Mouse (Mus musculus) lung, postnatal 36 days (tissue): ENCODE measurements around the gene Pet117.

Source experiments
- DNase-seq: peaks from one replicate; pipeline ENCODE4 v3.0.0; 2022; ENCODE audit warnings: mixed read lengths

Pet117 gene

DNA sequence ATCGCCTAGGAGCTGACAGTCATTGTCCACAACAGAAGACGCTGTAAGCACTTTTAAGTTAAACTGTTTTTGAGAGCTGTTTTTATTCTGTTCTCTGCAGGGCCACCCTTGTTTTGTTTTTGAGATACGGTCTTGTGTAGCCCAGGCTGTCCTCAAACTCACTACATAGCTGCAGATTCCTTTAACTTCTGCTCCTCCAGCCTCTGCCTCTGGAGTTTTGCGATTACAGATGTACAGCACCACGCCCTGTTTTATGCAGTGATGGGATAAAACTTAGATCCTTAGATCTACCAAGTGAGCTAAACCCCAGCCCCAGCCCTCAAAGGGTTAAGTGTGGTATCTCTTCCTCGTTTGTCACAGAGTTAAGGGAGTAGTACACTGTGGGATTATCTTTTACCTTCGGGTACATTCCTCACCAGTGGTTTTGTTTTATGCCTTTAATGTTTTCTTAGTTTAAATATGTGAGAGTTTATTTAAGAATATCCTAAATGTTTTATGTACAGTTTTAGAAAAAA is 13.9 kb downstream of the Pet117 start:
- no peak for DNase-seq

DNA sequence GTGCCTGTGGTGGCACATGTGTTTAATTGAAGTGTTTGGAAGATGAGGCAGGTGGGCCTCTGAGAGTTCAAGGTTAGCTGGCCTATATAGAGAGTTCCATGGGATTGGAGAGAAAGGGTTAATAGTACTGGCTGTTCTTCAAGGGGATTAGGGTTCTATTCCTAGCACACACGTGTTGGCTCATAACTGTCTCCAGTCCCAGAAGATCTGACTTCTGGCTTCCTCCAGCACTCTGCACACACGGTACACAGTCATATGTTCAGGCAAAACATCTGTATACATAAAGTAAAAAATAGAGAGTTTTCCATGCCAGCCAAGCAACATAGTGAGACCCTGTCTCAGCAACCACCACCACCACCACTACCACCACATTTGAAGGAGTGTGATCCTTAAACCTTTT is 17.5 kb downstream of the Pet117 start:
- no peak for DNase-seq

- DNase-seq = no peak
Observed at GRCm38 (mm10) chr2:144388416-144388815, 19.6 kb downstream of the Pet117 start.

GRCm38 (mm10) chr2:144399531-144399930 is 30.7 kb downstream of the Pet117 start:
- DNase-seq = no peak

- DNase-seq = no peak
Observed at GRCm38 (mm10) chr2:144400659-144401058, 31.9 kb downstream of the Pet117 start.

DNA sequence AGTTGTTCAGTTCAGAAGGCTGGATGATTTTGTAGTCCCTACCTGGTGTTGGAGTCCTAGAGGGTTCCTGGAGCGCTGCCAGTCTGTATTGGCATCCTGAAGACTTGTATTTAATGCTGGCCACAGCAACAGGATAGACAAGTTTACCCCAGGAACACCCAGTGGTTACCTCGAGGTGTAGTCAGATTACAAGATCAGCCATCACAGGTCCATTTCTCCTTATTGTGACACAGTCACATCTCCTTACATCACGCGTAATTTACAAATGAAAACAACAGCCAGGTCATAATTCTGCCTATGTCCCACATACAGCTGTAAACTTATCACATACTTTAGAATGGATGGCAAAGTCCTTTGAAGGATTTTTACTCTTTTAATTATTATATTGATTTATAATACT is 40.2 kb downstream of the Pet117 start:
- DNase-seq = no peak

DNA sequence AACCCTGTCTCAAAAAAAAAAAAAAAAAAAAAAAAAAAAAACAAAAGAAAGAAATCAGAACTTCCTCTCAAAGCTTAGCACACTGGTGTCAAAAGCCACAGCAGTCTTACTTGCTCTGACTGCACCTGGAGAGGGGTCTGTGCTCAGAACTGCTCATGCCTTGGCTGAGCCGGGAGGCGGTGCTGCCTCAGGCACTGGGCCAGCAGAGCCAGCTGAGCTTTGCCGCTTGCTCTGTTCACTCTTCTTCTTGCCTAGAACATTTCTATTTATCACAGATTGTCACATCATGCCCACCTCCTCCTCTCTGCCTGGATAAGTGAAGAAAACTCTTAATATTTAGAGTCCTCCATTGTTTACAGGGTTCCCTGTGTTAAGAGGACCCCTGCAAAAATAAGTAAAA is 41.8 kb downstream of the Pet117 start:
- DNase-seq = no peak

DNA sequence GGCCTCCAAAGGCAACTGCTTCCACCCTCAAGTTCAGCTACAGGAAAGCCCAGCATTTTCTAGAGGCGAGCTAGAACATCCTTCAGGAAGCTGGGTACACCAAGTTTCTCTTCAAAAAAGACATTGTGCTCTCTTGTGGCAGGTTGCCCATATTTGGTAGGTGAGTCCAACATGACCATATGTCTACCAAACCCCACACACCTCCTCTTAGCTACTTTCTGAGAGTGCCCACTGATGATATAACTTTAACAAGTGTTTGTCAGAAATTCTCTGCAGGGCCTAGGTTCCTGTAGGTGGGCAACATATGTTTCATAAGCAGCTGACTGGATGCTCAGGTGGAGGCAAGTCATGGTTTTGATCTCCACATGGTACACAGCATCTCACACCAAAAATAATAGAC is 45.9 kb downstream of the Pet117 start:
- no peak for DNase-seq

DNA sequence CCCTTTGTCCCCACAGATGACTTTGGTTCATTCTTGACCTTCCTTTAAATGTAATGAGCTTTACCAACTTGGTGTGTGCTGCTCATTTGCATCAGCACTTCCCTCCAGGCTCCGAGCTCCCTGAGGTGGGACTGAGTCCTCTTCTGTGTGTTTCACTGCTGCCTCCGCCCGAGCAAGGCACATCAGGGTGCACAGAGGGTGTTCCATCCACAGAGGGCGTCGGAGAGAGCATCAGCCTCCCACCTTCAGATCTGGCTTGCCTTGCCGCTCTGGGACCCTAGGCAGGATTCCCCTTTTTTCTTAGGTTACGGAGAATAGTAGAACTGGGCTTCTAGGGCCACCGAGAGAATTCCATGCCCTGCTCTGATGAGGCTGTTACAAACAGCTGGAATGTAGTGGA is 48.1 kb downstream of the Pet117 start:
- no peak for DNase-seq

DNA sequence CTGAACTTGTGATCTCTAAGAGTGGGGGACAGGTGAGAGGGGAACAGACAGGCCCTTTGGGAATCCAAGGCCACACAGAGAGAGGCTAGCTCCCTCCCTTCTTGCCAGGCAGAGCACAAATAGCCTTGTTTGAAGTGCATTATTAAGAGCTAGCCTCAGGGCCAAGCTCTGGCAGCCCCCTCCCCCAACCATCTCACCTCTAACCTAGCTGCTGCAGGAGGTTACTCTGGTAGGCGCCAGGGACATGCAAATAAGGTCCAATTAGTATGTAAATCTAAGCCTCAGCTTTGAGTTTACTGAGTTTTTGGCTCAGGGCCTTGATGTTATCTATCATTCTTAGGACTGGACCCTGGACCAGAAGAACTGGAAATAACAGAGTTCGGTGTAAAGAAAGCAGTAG is 49.3 kb downstream of the Pet117 start:
- no peak for DNase-seq

DNA sequence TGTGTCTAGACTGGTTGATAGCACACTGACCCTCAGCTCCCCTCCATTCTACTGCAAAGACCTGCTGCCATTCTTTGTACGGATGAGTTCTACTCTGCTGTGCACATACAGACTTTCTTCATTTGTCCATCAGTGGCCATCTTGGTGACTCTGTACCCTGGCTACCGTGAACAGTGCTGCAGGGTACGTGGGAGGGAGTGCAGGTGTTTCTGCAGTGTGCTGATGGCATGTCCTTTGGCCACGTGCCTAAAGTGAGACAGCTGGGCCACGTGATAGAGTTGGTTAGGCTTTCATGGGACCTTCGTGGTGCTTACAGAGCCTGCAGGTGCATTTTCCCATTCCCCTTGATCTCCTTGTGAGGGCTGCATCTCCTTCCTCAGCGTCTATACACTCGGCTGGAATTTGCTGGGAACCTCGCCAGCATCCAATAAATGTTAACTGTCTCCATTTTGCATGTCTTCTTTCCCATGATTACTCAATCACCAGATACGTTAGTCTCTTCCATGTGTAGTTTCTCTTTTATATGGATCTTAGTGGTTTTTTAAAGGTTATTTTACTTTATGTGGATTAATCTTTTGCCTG is 53.4 kb downstream of the Pet117 start:
- DNase-seq = no peak
